Mouse (Mus musculus): ENCODE measurements around the gene Il3.

Il3 gene

DNA sequence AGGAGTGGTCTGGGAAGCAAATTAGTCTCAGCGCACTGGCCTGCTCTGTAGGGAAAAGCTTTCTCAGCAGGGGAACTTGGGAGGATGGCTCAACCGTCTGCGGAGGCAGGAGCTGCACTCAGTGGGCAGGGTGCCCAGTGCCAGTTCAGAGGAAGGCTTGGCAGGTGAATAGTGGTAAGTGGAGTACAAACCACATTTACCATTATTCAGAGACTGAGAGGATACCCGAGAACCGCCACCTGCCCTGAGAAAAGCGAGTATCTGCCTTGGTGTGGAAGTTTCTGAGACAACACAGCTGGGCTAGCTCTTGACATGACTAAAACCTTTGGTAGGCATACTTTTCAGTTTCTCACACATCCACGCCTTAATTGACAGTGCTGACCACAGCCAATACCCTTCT, 49.7 kb downstream of the Il3 start:
- peak; percentile 85 for DNase-seq (ENCODE audit: low read depth, low spot score)

DNA sequence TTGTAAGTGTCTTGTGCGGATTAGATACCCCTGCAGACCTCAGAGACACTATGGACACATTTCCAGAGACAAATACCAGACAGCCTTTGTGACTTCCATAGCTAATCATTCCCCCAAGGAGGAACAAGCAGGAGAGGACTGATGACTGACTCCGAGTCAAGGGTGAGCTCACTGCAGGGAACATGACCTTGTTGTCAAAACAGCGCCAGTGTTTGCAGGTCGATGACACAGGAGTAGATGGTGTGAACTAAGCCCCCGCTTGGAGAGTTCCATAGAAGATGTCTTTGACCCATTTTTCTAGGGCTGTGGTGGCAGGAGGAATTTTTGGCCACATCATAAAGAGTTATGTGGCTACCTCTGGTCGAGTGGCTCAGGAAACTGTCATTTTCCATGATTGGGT, 51.0 kb downstream of the Il3 start:
- DNase-seq (ENCODE audit: low read depth, low spot score) = no peak

Data from brain, adult 2 months (tissue).